Mouse (Mus musculus) small intestine, adult 2 months (tissue): ENCODE results near the gene Tef. TPM values are rescaled to one million over a fixed set of nuclear protein-coding genes. Genes with fewer than 3 reads are reported as not detected.
A peak's percentile ranks its signal among the peaks of the same experiment; 100 is the strongest.

Experiments
- H3K27ac ChIP-seq: fragments of 200-500 bp; 2 replicates; pipeline ENCODE4 v1.5.1; 2012; ENCODE audit warnings: low read depth, low read length, control low read depth, inconsistent platforms; ENCODE audit not compliant: insufficient read depth
- H3K27me3 ChIP-seq: fragments of 200-500 bp; 2 replicates; pipeline ENCODE4 v1.6.1; 2012; ENCODE audit warnings: mild to moderate bottlenecking, moderate library complexity, low read length, inconsistent platforms; ENCODE audit not compliant: control insufficient read depth, insufficient read depth
- H3K36me3 ChIP-seq: fragments of 200-500 bp; 2 replicates; pipeline ENCODE4 v1.6.1; 2012; ENCODE audit warnings: mild to moderate bottlenecking, low read length, control low read depth, inconsistent platforms; ENCODE audit not compliant: control insufficient read depth, insufficient read depth
- H3K4me1 ChIP-seq: fragments of 200-500 bp; 2 replicates; pipeline ENCODE4 v1.6.1; 2012; ENCODE audit warnings: low read length, inconsistent platforms, mixed read lengths; ENCODE audit not compliant: control insufficient read depth, insufficient read depth, insufficient read length
- H3K4me3 ChIP-seq: fragments of 200-500 bp; 2 replicates; pipeline ENCODE4 v1.5.1; 2012; ENCODE audit warnings: low read depth, mild to moderate bottlenecking, control low read depth, inconsistent platforms, low read length, moderate library complexity
- CTCF ChIP-seq: fragments of 200-500 bp; IDR thresholded peaks from 2 replicates; pipeline ENCODE4 v1.5.1; 2012; ENCODE audit warnings: low read depth, mild to moderate bottlenecking, control low read depth, inconsistent platforms, low read length, moderate library complexity, mixed read lengths; ENCODE audit not compliant: insufficient replicate concordance, insufficient read length; ENCODE audit errors: extremely low read depth
- POLR2A ChIP-seq: fragments of 200-500 bp; IDR thresholded peaks from 2 replicates; pipeline ENCODE4 v1.6.1; 2012; ENCODE audit warnings: low read depth, mild to moderate bottlenecking, control low read depth, inconsistent platforms, low read length, moderate library complexity
- WGBS: fragments of 180-500 bp; shearing (Covaris S2); methylation state at CpG from one replicate; pipeline ENCODE4 v1.1.7; 2018; 5-methylcytosine and 5-hydroxymethylcytosine counted together
- polyA plus RNA-seq: library from polyadenylated mRNA; depleted of rRNA; stranded (reverse); fragments of >200 nt; gene quantifications from 2 replicates; pipeline ENCODE4 v1.2.3, GENCODE M21; 2012; rRNA removed

Tef gene
- polyA plus RNA-seq, 1 experiment, result 9.4 TPM

- Histone ChIP-seq H3K27me3 (no peaks in the 10 kb centered on the region), H3K4me1 (peaks cover 4% of the 10 kb centered on the region; the same call in 1 of the 2 replicates), H3K4me3 (no peak overlapping the region), H3K27ac (no peak overlapping the region), H3K36me3 (peaks cover 51% of the 10 kb centered on the region)
- TF ChIP-seq POLR2A (no peak), CTCF (no peak)
- WGBS, result 96% methylated on average over 5 of the region's 5 CpGs
Measured at GRCm38 (mm10) chr15:81869985-81870384, 67.8 kb downstream of the Tef start.

- Histone ChIP-seq H3K4me1 (peaks cover 7% of the 10 kb centered on the region; the same call in 1 of the 2 replicates), H3K27me3 (no peaks in the 10 kb centered on the region), H3K27ac (peak within 1 kb of the TSS; percentile 98), H3K36me3 (peaks cover 33% of the 10 kb centered on the region), H3K4me3 (peak within 1 kb of the TSS; percentile 89)
- TF ChIP-seq POLR2A (peak; percentile 43; the same call in 1 of the 2 replicates), CTCF (no peak)
- 1% methylated on average over 30 of the region's 30 CpGs for WGBS
Measured at GRCm38 (mm10) chr15:81871604-81872261, 69.5 kb downstream of the Tef start, which contains the start of gene Phf5a. Gene Phf5a (minus strand): TSS chr15:81871911.

- Histone ChIP-seq H3K4me1 (peaks cover 7% of the 10 kb centered on the region; the same call in 1 of the 2 replicates), H3K27ac (peak within 1 kb of the TSS; percentile 98), H3K4me3 (peak within 1 kb of the TSS; percentile 89), H3K27me3 (no peaks in the 10 kb centered on the region), H3K36me3 (peaks cover 28% of the 10 kb centered on the region)
- TF ChIP-seq POLR2A, result no peak
- TF ChIP-seq CTCF, result no peak
- WGBS, result under 1% methylated on average over 53 of the region's 53 CpGs
Measured at GRCm38 (mm10) chr15:81872262-81873136, 70.3 kb downstream of the Tef start, which contains the start of gene Aco2. Gene Aco2 (plus strand): TSS chr15:81872309.

Other genes starting within 250 kb of the Tef start
- 16.9 and 33.3 TPM in 2 replicates for gene Ep300, start 217.1 kb upstream of the Tef start, polyA plus RNA-seq
- gene L3mbtl2, start 138.5 kb upstream of the Tef start, polyA plus RNA-seq, result 4.4 and 7.8 TPM in 2 replicates
- gene Chadl, start 105.1 kb upstream of the Tef start, polyA plus RNA-seq, result 2.0 and 2.8 TPM in 2 replicates
- gene Zc3h7b, start 57.4 kb upstream of the Tef start, polyA plus RNA-seq, result 7.3 and 7.7 TPM in 2 replicates
- 13.3 and 17.8 TPM in 2 replicates for gene Rangap1, start 56.9 kb upstream of the Tef start, polyA plus RNA-seq
- gene Tob2, start 56.4 kb downstream of the Tef start, polyA plus RNA-seq, result 14.7 and 33.2 TPM in 2 replicates
- gene Phf5a, start 69.5 kb downstream of the Tef start, polyA plus RNA-seq, result 22.6 and 47.0 TPM in 2 replicates
- 266 and 416 TPM in 2 replicates for gene Aco2, start 69.9 kb downstream of the Tef start, polyA plus RNA-seq
- gene Polr3h, start 123.8 kb downstream of the Tef start, polyA plus RNA-seq, result 3.7 and 5.2 TPM in 2 replicates
- gene Csdc2, start 134.3 kb downstream of the Tef start, polyA plus RNA-seq, result 1.3 and 2.4 TPM in 2 replicates
- 18.9 and 22.0 TPM in 2 replicates for gene Pmm1, start 158.5 kb downstream of the Tef start, polyA plus RNA-seq
- not detected in 2 replicates for gene 1700029P11Rik, start 178.1 kb downstream of the Tef start, polyA plus RNA-seq
- 7.8 and 9.1 TPM in 2 replicates for gene Xrcc6, start 185.4 kb downstream of the Tef start, polyA plus RNA-seq
- gene Desi1, start 231.4 kb downstream of the Tef start, polyA plus RNA-seq, result 16.3 and 25.4 TPM in 2 replicates
- gene Snu13, start 245.2 kb downstream of the Tef start, polyA plus RNA-seq, result 24.6 and 25.7 TPM in 2 replicates